Mouse (Mus musculus) bone marrow, adult 2 months (tissue): ENCODE data around the gene Atp5d.

Source experiments
- CTCF ChIP-seq: fragments of 200-500 bp; IDR thresholded peaks from 2 replicates; pipeline ENCODE4 v1.5.1; 2011; ENCODE audit warnings: low read length, control low read depth; ENCODE audit not compliant: control insufficient read depth, insufficient read depth
- POLR2A ChIP-seq: fragments of 200-500 bp; IDR thresholded peaks from 2 replicates; pipeline ENCODE4 v1.6.1; 2011; ENCODE audit warnings: low read depth, mild to moderate bottlenecking, control low read depth, low read length, borderline replicate concordance; ENCODE audit not compliant: control insufficient read depth

DNA sequence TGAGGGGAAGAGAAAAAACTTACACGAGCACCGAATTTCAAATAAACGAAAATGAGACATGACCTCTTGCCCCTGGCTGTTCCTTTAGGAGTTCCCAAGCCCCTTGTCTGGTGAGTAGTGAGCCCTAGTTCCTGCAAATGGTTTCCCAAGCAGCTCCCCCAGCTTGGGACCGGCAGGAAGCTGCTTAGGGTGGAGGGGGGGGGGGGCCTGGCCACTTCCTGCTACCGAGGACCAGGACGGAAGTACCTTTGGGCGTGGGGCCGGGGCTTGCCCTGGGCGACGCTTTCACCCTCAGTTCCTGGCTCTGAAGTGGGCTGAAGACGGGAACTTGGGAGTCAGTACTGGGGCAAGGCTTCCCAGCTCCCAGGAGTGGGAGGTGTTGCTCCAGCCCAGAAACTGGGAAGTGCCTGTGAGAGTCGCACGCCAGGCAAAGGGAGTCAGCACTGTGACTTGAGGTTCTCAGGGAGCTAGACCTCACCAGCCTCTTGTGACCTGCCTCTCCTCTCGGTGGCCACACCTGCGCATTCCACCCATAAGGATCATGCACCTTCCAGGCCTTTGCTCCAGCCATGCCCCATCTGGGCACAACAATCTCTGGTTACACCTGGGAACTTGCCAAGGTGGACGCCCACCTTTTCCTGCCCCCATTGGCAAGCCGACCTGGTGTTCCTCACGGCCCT, 20.0 kb downstream of the Atp5d start:
- TF ChIP-seq POLR2A (peak; percentile 79), CTCF (no peak)
